Mouse (Mus musculus) hematopoietic stem cell, adult 5-6 weeks (primary cell): ENCODE results near the gene Tpbg. TPM values are rescaled to one million over a fixed set of nuclear protein-coding genes. Genes with fewer than 3 reads are reported as not detected.

Source experiments
- ATAC-seq, 2 experiments: fragments of 125-278 bp in 1 of 2; replicated peaks in 1 of 2; 2 replicates each; pipeline ENCODE4 v1.8.0; 2016 to 2017; ENCODE audit warnings: inconsistent platforms in 2 of 2, mild to moderate bottlenecking in 2 of 2, moderate number of reproducible peaks in 2 of 2, low read depth in 1 of 2, moderate TSS enrichment in 1 of 2; ENCODE audit not compliant: low FRiP score in 2 of 2, poor library complexity in 2 of 2, severe bottlenecking in 2 of 2, insufficient read depth in 1 of 2, low TSS enrichment in 1 of 2
- total RNA-seq: library from RNA; stranded (forward); fragments of 172-1452, 232-1000 nt; gene quantifications from 2 replicates; pipeline ENCODE4 v1.2.3, GENCODE M21; 2017

The Tpbg gene
- total RNA-seq, 1 experiment from 2014 or later, result 0.30 TPM

- no peak for ATAC-seq
Measured at GRCm38 (mm10) chr9:85872908-85873307, 30.7 kb downstream of the Tpbg start.

- ATAC-seq, result no peak
Measured at GRCm38 (mm10) chr9:85893681-85894080, 51.5 kb downstream of the Tpbg start.

Other genes starting within 250 kb of the Tpbg start
- gene Ibtk, start 93.0 kb upstream of the Tpbg start, total RNA-seq, result 79.8 and 102 TPM in 2 replicates